26 mouse cellular contexts compared by ENCODE assay signal in the genomic region with DNA sequence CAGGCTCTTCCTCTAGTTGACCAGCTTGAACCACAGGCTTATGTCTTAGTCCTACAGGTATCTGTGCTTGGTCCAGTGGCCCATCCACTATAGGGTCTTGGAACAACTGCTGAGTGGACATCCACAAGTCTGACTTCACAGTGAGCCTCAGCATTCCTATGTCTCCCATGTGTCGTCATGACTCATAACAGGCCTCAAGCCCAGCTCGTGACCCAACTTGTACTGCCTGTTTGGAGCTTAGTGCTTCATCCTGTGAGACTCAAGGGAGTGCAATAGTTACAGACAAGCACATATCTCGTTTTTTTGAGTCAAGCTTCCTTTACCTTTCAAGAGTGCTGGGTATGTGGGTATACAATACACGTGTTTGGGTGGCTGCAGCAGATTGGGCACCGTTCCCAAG. TPM values are rescaled to one million over a fixed set of nuclear protein-coding genes. Genes with fewer than 3 reads are reported as not detected.
"Had no signal": no experiment of that assay in that cellular context is flagged by ENCODE, and none has a peak within 500 bp of the region (broad histone marks: within the 10 kb centered on the region; RNA-seq: fewer than 3 reads in every experiment).

No protein-coding gene starts in this region.

- H3K27me3 ChIP-seq: midbrain, embryonic 12.5 days; neural tube, embryonic 13.5 days; neural tube, embryonic 15.5 days had no signal

- ATAC-seq: midbrain, embryonic 16.5 days had no signal

- DNase-seq: lung, adult 18-20 months; lung, embryonic 14.5 days; lung, postnatal 10 days; lung, postnatal 4 days; midbrain, embryonic 14.5 days; retina, postnatal 1 day; right cerebral cortex, adult 18-20 months; right cerebral cortex, postnatal 25 days; right cerebral cortex, postnatal 4 days; spleen, adult 18-20 months; thymus, adult 2 months; thymus, postnatal 25 days; thymus, postnatal 4 days had no signal

RNA-seq across cellular contexts. Expression of a gene that starts 28.7 kb away (rescaled TPM):
- polyA plus RNA-seq: liver, embryonic 16.5 days; lung, embryonic 14.5 days; lung, embryonic 16.5 days; midbrain, embryonic 12.5 days; midbrain, embryonic 16.5 days; myocyte; neural tube, embryonic 11.5 days; neural tube, embryonic 13.5 days; neural tube, embryonic 15.5 days; small intestine, adult 2 months; stomach, embryonic 14.5 days; stomach, embryonic 16.5 days; testis, adult 2 months; thymus, adult 2 months; urinary bladder, adult 2 months had no signal
